Mouse (Mus musculus): ENCODE data around the gene Zkscan3. TPM values are rescaled to one million over a fixed set of nuclear protein-coding genes. Genes with fewer than 3 reads are reported as not detected.
"Not testable (repeated sequence)": the region's sequence is repeated elsewhere in the genome, so short reads cannot be mapped to it uniquely, and the experiment has no call there.

Gene Zkscan3
- total RNA-seq, 2 experiments from 2014 or later: 37.5 to 37.6 TPM

DNA sequence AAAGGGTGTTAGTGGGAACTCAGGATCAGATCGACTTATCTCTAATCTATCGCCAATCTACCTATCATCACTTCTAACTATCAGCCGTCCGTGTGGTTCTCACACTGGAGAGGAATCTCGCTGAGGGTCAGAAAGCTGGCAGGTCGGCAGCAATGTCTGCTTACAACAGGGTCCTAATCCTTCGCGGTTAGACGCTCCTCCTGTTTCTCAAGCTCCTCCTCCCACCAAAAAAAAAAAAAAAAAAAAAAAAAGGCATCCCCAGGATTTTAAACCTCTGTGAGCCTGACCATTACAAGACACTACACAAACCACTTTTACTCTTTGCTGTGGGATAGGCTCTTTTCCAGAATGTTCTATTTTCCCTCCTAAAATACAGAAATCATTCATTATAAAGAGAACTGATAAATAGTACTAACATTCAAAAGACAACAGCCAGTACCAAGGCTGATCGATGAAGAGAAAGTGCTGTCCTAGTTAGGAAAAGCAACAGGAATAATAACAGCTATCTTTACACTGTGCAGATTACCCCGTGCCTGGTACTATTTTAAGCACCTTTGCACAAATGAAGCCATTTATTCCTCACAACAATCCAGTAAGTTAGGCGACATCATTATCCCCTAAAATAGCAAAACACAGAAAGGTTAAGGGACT lies 794 bp downstream of the Zkscan3 start:
- DNase-seq (ENCODE audit: low spot score in 2 of 2): no peak

DNA sequence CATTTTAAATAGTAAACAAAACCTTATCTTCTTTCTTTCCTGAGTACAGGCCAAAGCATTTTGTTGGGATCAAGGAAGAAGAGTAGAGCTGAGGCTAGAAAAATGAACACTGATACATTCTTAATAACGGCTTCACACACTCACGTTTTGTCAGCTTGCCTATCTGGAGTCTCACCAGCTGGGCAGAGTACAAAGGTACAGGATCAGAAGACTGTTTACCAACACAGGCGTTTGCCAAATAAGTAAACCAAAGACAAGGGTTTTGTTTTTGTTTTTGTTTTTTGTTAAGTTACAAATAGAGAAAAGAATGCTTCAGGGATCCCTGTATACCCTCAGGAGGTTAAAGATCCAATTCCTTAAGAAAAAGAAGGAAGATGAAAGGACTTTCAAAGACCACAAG lies 1.4 kb downstream of the Zkscan3 start:
- DNase-seq (ENCODE audit: low spot score in 2 of 2): no peak

DNA sequence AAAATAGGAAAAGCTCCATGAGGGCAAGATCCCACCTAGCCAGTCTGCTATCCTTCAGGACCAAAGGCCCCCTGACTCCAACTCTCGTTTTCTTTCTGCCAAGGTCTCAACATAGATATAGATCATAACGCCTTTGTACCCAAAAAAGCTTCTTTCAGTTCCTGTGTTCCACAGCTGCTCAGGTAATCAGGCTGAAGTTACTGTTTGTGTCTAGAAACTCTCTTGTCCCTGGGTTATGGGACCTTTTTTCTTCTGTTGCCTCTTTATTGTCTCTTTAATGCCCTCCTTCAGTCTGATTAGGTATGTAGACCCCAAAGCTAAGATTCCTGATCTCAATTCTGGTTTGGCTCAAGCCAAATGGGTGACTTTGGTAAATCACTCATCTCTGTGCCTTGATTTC lies 5.1 kb downstream of the Zkscan3 start:
- DNase-seq (ENCODE audit: low spot score in 2 of 2): no peak

DNA sequence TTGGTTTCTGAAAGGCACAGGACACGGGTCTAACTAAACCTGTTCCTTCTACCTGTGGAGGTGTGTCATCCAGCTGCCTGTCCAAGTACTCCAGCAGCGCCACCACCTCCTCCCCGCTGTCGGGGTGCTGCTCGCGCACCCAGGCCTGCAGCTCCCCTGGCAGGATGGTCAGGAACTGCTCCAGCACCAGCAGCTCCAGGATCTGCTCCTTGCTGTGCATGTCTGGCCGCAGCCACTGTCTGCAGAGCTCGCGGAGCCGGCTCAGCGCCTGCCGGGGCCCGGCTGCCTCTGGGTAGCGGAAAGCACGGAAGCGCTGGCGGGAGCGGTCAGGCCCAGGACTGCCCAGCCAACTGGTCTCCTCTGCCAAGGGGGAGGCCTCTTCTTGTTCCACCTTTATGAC lies 6.5 kb downstream of the Zkscan3 start:
- DNase-seq (ENCODE audit: low spot score in 2 of 2): not testable (repeated sequence)

DNA sequence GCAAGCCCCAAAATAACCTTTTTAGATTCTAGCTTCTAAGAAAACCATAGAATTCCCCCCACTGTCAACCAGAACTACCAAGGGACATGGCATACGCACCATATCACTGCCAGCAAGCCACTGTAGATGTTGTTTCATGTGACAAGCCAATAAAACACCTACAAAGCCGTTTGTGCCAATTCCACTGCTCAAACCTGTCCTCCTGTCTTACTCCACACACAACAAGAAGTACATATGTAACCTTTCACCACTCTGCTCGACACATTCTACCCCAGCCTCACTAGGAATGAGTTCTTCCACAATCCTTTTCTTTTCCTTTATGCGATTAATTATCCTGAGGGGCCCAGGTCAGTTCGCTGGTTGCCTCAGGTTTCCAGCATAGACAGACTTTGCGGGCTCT lies 6.9 kb downstream of the Zkscan3 start:
- no peak for DNase-seq (ENCODE audit: low spot score in 2 of 2)

DNA sequence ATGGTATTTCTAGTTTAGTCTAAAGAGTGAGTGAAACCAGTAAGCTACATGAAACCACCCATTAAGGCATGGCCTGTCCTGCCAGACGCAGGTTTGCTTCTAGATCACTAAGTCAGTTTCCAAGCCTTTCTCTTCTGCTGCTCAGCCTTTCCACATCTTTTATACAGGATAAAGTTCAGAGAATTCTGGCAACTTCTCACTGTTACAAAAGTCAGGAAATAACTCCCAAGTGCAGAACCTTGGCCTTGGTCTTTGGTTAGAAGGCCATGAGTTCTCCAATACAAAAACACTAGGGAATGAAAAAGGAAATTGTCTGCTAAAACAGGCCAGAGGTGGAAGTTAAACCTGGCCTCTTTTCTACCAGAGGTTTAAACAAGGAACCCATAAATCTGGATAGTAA lies 7.3 kb downstream of the Zkscan3 start:
- DNase-seq (ENCODE audit: low spot score in 2 of 2): no peak

DNA sequence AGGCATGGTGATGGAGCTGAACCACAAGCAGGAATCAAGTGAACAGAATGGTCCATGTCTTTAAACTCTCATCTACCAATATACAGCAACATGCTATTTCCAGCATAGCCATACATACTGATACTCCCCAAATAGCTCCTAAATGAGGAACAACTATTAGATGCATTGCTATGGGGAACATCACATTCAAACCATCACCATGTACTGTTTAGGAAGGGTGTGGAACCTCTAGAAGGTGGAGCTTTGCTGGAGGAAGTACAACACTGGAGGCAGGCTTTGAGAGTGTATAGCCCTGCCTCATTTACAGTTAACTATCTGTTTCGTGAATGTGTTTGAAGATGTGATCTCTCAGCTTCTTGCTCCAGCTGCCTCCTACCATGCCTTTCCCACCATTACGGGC lies 24.8 kb downstream of the Zkscan3 start:
- DNase-seq (ENCODE audit: low spot score in 2 of 2): no peak

DNA sequence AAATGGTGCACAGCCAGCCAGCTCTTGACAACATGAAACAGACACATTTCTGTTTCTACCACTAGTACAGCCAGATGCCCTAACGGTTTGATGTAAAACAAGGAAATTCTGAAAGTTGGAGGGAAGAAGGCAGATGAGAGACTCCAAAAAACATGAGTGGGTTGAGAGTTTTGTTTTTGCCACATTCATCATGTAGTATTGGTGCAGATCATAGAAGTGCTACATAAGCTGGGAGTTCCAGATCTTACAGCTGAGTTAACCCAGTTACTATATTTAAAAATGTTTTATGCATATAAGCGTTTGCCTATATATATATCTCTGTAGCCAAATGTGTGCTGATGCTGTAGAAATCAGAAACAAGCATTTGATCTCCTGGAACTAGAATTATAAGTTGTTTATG lies 29.9 kb downstream of the Zkscan3 start:
- no peak for DNase-seq (ENCODE audit: low spot score in 2 of 2)

DNA sequence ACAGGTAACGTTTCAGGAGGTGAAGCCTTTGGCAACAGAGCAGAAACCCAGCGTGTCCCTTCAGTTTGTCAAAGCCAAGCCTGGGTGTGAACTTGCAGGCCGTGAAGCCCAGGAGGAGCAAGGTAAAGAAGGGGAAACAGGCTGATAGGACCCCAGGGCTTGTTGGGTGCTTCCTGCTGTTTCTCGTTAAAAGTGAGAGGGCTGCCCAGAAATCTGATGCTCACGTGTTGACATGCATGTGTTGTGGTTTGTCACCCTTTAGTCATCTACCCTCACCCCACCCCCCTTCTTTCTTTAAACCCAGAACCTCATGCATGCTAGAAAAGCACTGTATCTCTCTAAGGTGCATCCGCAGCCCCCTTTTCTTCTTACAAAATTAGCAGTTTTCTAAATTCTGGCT lies 35.9 kb downstream of the Zkscan3 start:
- no peak for DNase-seq (ENCODE audit: low spot score in 2 of 2)

DNA sequence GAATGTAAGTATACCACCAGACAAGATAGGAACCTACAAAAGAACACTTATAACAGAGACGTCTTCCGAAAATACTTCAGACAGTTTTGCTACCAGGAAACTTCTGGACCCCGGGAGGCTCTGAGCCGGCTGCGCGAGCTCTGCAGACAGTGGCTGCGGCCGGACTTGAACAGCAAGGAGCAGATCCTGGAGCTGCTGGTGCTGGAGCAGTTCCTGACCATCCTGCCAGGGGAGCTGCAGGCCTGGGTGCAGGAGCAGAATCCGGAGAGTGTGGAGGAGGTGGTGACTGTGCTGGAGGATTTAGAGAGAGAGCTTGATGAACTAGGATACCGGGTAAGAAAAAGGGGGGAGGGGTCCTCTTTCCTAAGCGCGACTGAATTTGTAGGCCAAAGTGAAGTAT lies 38.8 kb downstream of the Zkscan3 start:
- DNase-seq (ENCODE audit: low spot score in 2 of 2): no peak

DNA sequence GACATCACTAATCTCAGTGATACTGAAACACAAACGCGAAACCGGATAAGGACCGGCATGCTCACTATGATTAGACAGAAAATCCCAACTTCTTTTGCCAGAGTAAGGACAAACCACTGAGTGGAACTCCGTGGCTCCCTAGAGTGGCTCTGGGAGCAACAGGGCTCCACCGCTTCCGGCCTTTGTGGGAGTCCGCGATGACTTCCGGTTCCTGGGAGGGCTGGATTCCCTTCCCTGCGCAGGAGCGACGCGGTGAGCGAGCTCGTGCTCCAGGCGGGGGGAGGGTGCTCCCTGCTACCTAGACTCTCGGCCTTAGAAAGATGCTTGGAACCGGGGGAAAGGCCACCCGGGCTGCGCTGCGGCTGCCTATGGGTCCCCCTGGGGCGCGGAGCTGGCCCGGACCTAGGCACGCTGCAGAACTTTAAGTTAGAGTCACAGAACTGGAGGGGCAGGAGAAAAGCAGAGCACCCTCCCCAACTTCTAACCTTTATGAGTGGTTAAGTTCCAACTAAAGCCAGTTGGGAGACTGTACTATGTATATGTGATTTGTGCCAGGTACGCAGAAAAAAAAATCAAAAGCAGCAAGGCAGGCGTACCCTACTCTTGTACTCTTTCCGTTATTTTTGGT lies 39.8 kb downstream of the Zkscan3 start, which contains the start of gene Zscan12:
Gene Zscan12, plus strand, starts transcription at position 200 of the 628 bp plus-strand sequence.
- DNase-seq (ENCODE audit: low spot score in 2 of 2): peak; percentile 85 to 93

DNA sequence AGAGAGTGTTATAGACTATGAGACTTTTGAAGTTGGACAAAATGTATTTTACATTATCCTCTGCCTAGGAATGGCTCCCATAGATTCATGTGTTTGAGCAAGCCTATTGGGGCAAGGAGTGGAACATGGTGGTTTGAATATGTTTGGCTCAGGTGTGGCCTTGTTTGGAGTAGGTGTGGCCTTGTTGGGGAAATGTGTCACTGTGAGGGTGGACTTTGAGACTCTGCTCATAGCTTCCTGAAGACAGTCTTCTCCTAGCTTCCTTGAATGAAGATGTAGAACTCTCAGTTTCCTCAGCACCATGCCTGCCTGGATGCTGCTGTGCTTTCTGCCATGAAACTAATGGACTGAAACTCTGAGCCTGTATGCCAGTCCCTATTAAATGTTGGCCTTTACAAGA lies 52.0 kb downstream of the Zkscan3 start:
- no peak for DNase-seq (ENCODE audit: low spot score in 2 of 2)

DNA sequence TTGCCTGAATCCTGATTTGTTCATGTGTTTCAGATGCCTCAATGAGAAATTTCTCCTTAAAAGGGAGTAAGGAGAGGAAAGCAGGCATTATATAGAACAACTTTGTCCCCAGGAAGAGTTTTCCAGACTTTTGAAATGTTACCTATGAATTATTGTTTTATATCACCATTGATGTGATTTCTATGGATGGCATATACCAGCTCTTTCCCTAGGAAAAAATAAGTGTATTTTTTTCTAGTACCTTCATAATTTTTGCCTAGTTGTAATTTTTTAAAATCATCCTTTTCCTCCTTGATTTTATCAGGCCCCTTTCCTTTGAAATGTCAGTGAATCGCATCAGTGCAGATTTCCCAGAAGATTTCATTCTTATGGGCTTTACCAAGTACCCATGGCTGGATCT lies 55.9 kb downstream of the Zkscan3 start, which contains the start of gene Olfr1367:
Gene Olfr1367, plus strand, starts transcription at position 301 of the 400 bp plus-strand sequence.
- DNase-seq (ENCODE audit: low spot score in 2 of 2): no peak

Small RNA genes within 50 kb of the gene (microRNA-seq; reads per million reads assigned to microRNA genes)
- gene Mir1896 (0 reads per million in 2 experiments), gene Mir6942 (0 to 1.6 reads per million in 2 experiments)

Other genes with a start within 250 kb of the Zkscan3 start
- gene Trim27, start 223.3 kb downstream of the Zkscan3 start, total RNA-seq (2021): 10 to 100 TPM; 35.5 to 40.3 TPM
- not detected for gene Gpx5, start 110.0 kb downstream of the Zkscan3 start, total RNA-seq (2021)
- not detected for gene Gpx6, start 90.6 kb downstream of the Zkscan3 start, total RNA-seq (2021)
- not detected for gene Olfr1367, start 55.8 kb downstream of the Zkscan3 start, total RNA-seq (2021)
- gene Zscan12, start 39.9 kb downstream of the Zkscan3 start, total RNA-seq (2021): 1 to 10 TPM; 8.3 to 9.0 TPM
- 1 to 10 TPM; 1.3 TPM for gene Pgbd1, start 38.3 kb upstream of the Zkscan3 start, total RNA-seq (2021)
- gene Zscan26, start 51.0 kb upstream of the Zkscan3 start, total RNA-seq (2021): 10 to 100 TPM; 33.9 to 35.6 TPM
- under 1 TPM; 0.69 to 0.74 TPM for gene Nkapl, start 65.8 kb upstream of the Zkscan3 start, total RNA-seq (2021)
- gene Zkscan4, start 76.2 kb upstream of the Zkscan3 start, total RNA-seq (2021): 1 to 10 TPM; 6.7 to 7.7 TPM
- not detected for gene Gm10065, start 76.7 kb upstream of the Zkscan3 start, total RNA-seq (2021)
- gene AK157302, start 92.5 kb upstream of the Zkscan3 start, total RNA-seq (2021): 10 to 100 TPM; 15.9 to 17.4 TPM
- 10 to 100 TPM; 64.8 to 76.7 TPM for gene Gm11273, start 98.7 kb upstream of the Zkscan3 start, total RNA-seq (2021)
- 10 to 100 TPM; 16.2 to 16.9 TPM for gene Zkscan8, start 128.4 kb upstream of the Zkscan3 start, total RNA-seq (2021)
- not detected for gene Olfr1366, start 140.1 kb upstream of the Zkscan3 start, total RNA-seq (2021)
- not detected for gene Olfr1535, start 157.1 kb upstream of the Zkscan3 start, total RNA-seq (2021)
- gene Olfr1364, start 179.0 kb upstream of the Zkscan3 start, total RNA-seq (2021): not detected
- gene Olfr1362, start 211.3 kb upstream of the Zkscan3 start, total RNA-seq (2021): not detected
- not detected for gene Olfr11, start 239.8 kb upstream of the Zkscan3 start, total RNA-seq (2021)

Data from layer of hippocampus, postnatal 14 days (tissue).